Mouse (Mus musculus) adipocyte (in vitro differentiated cells): ENCODE data around the gene Gm3238.
"Not testable (repeated sequence)": the region's sequence is repeated elsewhere in the genome, so short reads cannot be mapped to it uniquely, and the experiment has no call there.

ENCODE experiments used
- DNase-seq: peaks from one replicate; pipeline ENCODE4 v3.0.0-alpha.2; 2016; ENCODE audit warnings: low spot score

The Gm3238 gene

DNA sequence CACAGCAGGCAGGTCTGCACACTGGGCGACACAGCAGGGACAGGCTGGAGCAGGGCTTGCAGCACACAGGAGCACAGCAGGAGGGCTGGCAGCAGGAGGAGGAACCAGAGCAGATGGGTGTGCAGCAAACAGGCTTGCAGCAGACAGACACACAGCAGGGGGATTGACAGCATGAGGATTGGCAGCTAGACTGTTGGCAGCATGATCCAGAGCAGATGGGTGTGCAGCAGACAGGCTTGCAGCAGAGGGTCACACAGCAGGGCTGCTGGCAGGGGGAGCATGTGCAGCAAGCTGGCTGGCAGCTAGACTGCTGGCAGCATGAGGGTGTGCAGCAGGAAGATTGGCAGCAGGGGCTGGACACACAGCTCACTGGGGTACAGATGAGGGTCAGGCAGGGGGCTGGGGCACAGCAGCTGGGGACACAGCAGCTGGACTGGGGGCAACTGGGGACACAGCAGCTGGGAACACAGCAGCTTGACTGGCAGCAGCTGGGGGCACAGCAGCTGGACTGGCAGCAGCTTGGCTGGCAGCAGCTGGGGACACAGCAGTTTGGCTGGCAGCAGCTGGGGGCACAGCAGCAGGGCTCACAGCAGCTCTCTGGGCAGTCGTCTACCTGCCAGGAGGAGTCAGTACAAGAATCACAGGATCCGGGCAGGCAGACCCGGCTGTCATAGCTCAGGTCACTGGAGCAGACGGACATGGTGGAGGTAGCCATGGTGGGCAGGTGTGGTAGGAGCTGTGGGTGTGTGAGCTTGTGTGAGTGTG is 29.0 kb downstream of the Gm3238 start, which contains the start of gene Gm18596:
Gm18596 (minus strand) TSS at position 715 of the 765 bp plus-strand sequence.
- not testable (repeated sequence) for DNase-seq

- no peak for DNase-seq
Observed at GRCm38 (mm10) chr10:77738929-77739328, 32.2 kb downstream of the Gm3238 start.

- no peak for DNase-seq
Observed at GRCm38 (mm10) chr10:77735928-77736327, 35.2 kb downstream of the Gm3238 start.

DNA sequence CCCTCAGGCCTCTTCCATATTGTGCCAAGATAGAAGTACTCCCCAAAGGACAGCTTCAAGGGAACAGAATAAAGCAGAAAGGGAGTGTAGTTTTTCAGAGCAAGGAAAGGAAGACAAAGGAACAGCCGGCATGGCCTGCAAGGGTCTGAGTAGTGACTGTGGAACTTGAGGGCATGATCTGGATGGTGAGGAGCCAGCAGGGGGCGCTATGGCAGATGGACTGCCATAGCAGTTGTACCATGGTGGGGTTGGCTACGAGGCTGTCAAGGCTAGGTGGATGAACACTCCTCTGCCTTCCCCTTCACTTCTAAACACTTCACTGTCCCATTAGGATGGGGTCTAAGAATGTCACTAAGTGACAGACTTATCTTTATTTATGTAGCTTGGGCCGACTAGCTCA is 41.9 kb downstream of the Gm3238 start:
- no peak for DNase-seq

DNA sequence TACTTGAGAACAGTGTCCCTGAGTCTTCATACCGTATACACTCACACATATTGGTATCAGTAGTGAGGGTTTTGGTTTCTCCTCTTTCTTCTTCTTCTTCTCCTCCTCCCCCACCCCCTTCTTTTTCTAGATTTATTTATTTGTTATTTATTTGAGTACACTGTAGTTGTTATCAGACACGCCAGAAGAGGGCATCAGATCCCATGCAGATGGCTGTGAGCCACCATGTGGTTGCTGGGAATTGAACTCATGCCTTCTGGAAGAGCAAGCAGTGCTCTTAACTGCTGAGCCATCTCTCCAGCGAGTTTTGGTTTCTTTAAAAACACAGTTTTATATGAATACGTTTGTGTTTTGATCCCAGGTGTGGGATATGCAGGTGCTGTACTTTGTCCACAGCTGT is 42.8 kb downstream of the Gm3238 start:
- DNase-seq = peak; percentile 14

- no peak for DNase-seq
Observed at GRCm38 (mm10) chr10:77726186-77726585, 44.9 kb downstream of the Gm3238 start, which contains the start of gene Gm10100. Gene Gm10100, plus strand, starts transcription at chr10:77726486.

DNA sequence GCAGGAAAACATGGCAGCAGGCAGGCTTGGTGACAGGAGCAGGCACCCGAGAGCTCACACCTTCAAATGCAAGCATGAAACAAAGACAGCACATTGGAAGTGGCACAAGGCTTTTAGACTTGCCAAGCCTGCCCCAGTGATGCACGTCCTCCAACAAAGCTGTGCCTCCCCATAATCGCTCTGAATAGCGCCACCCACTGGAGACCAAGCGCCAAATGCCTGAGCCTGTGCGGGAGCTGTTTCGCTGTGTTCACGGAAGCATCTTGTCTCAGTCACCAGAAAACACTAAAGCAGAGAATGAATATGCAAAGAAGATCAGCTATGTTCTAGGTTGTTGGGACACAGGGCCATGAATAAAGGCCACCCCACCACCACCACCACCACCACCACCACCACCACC is 46.3 kb downstream of the Gm3238 start:
- DNase-seq = no peak
